Mouse (Mus musculus) intestine, postnatal 0 days (tissue): ENCODE results near the gene Serpinc1. TPM values are rescaled to one million over a fixed set of nuclear protein-coding genes. Genes with fewer than 3 reads are reported as not detected.
A peak's percentile ranks its signal among the peaks of the same experiment; 100 is the strongest.

Source experiments
- ATAC-seq: fragments of 200-750 bp; cut with Nextera tagmentation; 2 replicates; pipeline ENCODE4 v1.8.0; 2017; ENCODE audit warnings: mild to moderate bottlenecking, moderate TSS enrichment, moderate library complexity
- H3K27ac ChIP-seq: fragments of 300-500 bp; sonication (generic); 2 replicates; pipeline ENCODE4 v1.5.1; 2014; ENCODE audit warnings: mild to moderate bottlenecking, low read depth, low read length, moderate library complexity
- H3K27me3 ChIP-seq: fragments of 300-500 bp; sonication (generic); replicated peaks from 2 replicates; pipeline ENCODE4 v1.6.1; 2014; ENCODE audit warnings: low read length, mixed read lengths; ENCODE audit not compliant: control insufficient read depth, insufficient read depth
- H3K36me3 ChIP-seq: fragments of 300-500 bp; sonication (generic); 2 replicates; pipeline ENCODE4 v1.6.1; 2014; ENCODE audit warnings: mild to moderate bottlenecking, moderate library complexity; ENCODE audit not compliant: control insufficient read depth, insufficient read depth
- H3K4me1 ChIP-seq: fragments of 300-500 bp; sonication (generic); replicated peaks from 2 replicates; pipeline ENCODE4 v1.6.1; 2014; ENCODE audit warnings: antibody characterized with exemption, low read length, mixed read lengths; ENCODE audit not compliant: control insufficient read depth, insufficient read depth
- H3K4me2 ChIP-seq: fragments of 300-500 bp; sonication (generic); replicated peaks from 2 replicates; pipeline ENCODE4 v1.6.1; 2014; ENCODE audit warnings: low read depth, mild to moderate bottlenecking, moderate library complexity
- H3K4me3 ChIP-seq: fragments of 300-500 bp; sonication (generic); 2 replicates; pipeline ENCODE4 v1.5.1; 2014; ENCODE audit warnings: low read depth, low read length
- H3K9ac ChIP-seq: fragments of 300-500 bp; sonication (generic); 2 replicates; pipeline ENCODE4 v1.6.1; 2014; ENCODE audit warnings: mild to moderate bottlenecking, low read depth, low read length
- H3K9me3 ChIP-seq: fragments of 300-500 bp; sonication (generic); 2 replicates; pipeline ENCODE4 v1.6.1; 2016; ENCODE audit warnings: mixed run types; ENCODE audit not compliant: control insufficient read depth
- CTCF ChIP-seq: sonication (generic); IDR thresholded peaks from 2 replicates; pipeline ENCODE4 v1.5.1; 2016; ENCODE audit warnings: low read depth, mild to moderate bottlenecking, control low read depth, antibody characterized with exemption, moderate library complexity
- WGBS: fragments of 180-500 bp; shearing (Covaris S2); extraction: QIAGEN DNeasy Blood & Tissue Kit; methylation state at CpG from one replicate; pipeline ENCODE4 v1.1.7; 2014; 5-methylcytosine and 5-hydroxymethylcytosine counted together
- polyA plus RNA-seq: library from polyadenylated mRNA; unstranded; fragments of >200 nt; fragmentation: Nextera tagmentation; extraction: Ambion mirVana; gene quantifications from 2 replicates; pipeline ENCODE4 v1.2.1, GENCODE M21; 2015

The Serpinc1 gene
- polyA plus RNA-seq, 1 experiment from 2014 or later: 1.1 TPM

DNA sequence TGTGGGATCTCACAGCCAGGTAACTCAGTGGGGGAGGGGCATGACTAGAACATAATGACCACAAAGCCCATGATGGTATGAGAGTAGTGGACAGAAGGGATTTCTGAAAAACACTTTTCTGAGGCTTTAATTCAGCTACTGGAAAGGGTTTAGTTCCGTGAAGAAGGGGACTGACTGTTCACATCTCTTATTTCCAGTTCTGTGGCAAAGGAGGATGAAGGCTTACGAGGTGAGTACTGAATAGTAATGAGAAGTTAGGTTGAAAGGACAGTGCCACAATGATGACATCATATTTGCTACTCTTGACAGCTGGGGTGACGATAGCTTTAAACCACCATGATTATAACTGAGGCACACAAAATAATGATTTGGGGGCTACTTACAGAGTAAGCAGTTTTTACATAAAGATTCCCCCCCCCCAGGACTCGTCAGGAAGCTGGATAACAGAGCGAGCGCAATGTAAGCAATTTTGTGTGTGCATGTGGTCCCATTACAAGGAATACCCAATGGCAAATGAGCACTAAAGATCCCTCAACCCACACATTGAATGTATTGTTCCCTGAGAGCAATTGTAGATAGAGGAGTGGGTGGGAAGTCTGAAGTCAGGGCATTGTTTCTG is 57.5 kb downstream of the Serpinc1 start:
- H3K9ac ChIP-seq: peak overlapping the region; percentile 76
- H3K4me3 ChIP-seq: peak overlapping the region; percentile 90
- ATAC-seq: no peak
- H3K9me3 ChIP-seq: no peaks in the 10 kb centered on the region
- WGBS: under 1% methylated on average over 6 of the region's 6 CpGs
- H3K27ac ChIP-seq: peak overlapping the region; percentile 97
- H3K36me3 ChIP-seq: peaks cover 30% of the 10 kb centered on the region
- TF ChIP-seq CTCF: no peak
- no peaks in the 10 kb centered on the region for H3K4me1 ChIP-seq
- H3K4me2 ChIP-seq: peak overlapping the region; percentile 66
- no peaks in the 10 kb centered on the region for H3K27me3 ChIP-seq

DNA sequence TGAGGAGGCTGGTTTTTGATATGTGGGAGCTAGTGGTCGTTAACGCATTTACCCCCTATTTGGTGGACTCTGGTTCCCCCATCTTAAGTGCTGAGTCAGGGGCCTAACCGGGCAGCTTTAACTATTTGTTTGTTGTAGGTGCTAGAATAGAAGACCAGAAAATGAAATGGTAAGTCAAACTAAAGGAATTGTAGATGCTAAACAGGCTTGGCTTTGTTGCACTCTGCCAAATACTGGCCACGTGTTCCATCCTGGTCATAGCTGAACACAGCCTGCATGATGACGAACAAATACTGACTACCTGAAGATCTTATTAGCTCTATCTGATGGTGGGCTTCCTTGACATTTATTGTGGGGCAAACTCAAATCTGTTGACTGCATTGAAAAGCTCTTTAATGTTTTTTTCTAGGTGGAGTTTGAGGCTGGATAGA is 58.0 kb downstream of the Serpinc1 start:
- Histone ChIP-seq H3K27ac (0 out of 2 replicates have a peak overlapping the region, but pooled peaks have one; percentile 97), H3K4me1 (no peaks in the 10 kb centered on the region), H3K27me3 (no peaks in the 10 kb centered on the region), H3K4me3 (peak overlapping the region; percentile 90), H3K9ac (peak overlapping the region; percentile 76), H3K9me3 (no peaks in the 10 kb centered on the region), H3K4me2 (peak overlapping the region; percentile 66), H3K36me3 (peaks cover 30% of the 10 kb centered on the region)
- 1% methylated on average over 5 of the region's 5 CpGs for WGBS
- no peak for ATAC-seq
- no peak for TF ChIP-seq CTCF

DNA sequence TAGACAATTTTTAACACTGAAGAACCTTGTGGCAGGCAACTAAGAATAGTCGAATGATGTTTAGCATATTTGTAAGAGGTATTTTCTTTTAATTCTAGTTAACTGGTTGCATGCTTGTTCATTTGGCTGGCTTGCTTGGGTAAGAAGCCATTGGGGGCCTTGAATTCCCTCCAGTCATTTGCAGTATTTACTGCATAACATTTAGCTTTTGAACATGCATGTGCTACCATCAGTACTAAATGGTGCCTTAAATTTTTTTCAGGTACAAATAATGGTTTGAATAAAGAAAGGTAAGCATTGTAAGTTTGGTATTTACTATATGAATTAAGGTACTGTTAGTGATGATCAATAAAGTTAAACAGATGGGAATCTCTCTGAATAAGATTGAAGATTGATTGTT is 58.6 kb downstream of the Serpinc1 start:
- peaks cover 30% of the 10 kb centered on the region for H3K36me3 ChIP-seq
- H3K9ac ChIP-seq: no peak overlapping the region
- no peak overlapping the region for H3K27ac ChIP-seq
- WGBS: 0% methylated on average over 1 of the region's 1 CpGs
- H3K9me3 ChIP-seq: no peaks in the 10 kb centered on the region
- peak overlapping the region; percentile 66 for H3K4me2 ChIP-seq
- no peak for TF ChIP-seq CTCF
- no peak for ATAC-seq
- no peaks in the 10 kb centered on the region for H3K27me3 ChIP-seq
- H3K4me1 ChIP-seq: no peaks in the 10 kb centered on the region
- H3K4me3 ChIP-seq: peak overlapping the region; percentile 90

DNA sequence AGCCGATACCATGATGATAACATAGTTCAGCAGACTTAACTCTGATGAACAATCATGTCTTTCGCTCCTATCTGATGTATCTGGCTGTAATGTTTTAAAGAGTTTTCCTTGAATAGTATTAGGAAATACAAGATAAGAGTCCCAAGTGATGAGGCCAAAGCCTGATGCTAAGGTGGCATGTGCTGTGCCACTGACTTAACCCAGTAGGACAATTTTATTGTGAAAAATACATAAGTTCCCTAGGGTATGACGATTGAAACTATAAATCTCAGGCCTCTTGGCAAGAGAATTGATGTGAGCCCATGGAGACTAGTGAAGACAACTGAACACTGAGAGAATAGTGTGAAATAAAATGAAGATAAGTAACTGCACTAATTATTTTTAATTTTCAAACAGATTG is 59.2 kb downstream of the Serpinc1 start:
- no peak overlapping the region for H3K27ac ChIP-seq
- H3K4me2 ChIP-seq: peak overlapping the region; percentile 66
- H3K27me3 ChIP-seq: no peaks in the 10 kb centered on the region
- H3K4me3 ChIP-seq: peak overlapping the region; percentile 0; the same call in 1 of the 2 replicates
- no peak for ATAC-seq
- H3K4me1 ChIP-seq: no peaks in the 10 kb centered on the region
- TF ChIP-seq CTCF: no peak
- peaks cover 25% of the 10 kb centered on the region for H3K36me3 ChIP-seq
- WGBS: 18% methylated on average over 3 of the region's 3 CpGs
- H3K9me3 ChIP-seq: no peaks in the 10 kb centered on the region
- H3K9ac ChIP-seq: no peak overlapping the region

DNA sequence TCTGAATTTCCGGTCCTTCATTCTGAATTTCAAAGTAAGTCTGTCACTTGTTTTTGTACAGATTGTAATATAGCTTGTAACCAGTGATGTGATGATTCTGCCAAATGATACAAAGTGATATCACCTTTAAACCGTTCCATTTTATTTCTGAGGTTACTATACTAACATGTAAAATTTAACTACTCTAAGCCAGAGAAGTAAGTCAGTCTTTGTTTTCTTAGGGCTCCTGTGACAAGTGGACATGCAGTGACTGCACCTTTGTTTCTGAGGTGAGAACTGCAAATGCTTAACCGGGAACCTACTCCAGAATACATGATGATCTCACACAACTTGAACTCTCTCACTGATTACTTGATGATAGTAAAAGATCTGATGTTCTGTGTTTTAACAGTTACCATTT is 59.6 kb downstream of the Serpinc1 start:
- WGBS: 32% methylated on average over 3 of the region's 3 CpGs
- no peaks in the 10 kb centered on the region for H3K4me1 ChIP-seq

DNA sequence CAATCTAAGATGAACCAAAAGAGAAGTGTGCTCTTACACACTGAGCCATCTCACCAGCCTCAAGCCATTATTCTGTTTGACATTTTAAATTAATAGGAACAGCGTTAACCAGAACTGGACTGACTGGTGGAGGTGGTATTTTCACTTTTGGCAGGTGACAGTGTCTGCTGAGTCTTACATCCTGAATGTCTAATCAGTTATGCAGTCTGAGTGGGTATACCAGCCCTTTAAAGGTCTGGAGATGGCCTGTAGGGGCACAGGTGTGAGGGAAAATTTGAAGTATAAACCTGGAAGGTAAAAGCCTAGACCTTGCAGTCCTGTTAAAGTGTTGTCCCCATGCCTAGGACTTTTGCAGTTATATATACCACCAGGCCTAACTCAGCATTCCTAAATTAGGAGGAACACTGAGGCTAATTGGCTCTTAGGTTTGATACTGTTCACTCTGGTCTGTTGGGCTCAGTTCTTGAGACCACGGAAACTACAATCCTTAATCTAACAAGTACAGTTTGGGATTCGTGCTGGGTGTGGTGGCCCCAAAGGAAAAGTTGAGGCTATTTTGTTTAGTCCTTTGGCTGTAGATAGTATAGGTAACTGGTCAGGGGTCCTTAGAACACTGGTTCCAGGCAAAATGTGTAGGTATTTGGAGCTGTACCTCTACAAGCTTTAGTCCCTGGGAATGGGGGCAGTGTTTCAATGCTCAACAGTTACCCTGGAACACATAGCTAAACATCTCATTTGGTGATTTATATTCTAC is 60.8 kb downstream of the Serpinc1 start:
- H3K4me3 ChIP-seq: no peak overlapping the region
- no peak overlapping the region for H3K9ac ChIP-seq
- WGBS: 19% methylated on average over 3 of the region's 3 CpGs
- no peak overlapping the region for H3K4me2 ChIP-seq
- H3K36me3 ChIP-seq: peaks cover 25% of the 10 kb centered on the region
- H3K27ac ChIP-seq: peak overlapping the region; percentile 35; the same call in 1 of the 2 replicates
- H3K27me3 ChIP-seq: no peaks in the 10 kb centered on the region
- TF ChIP-seq CTCF: no peak
- H3K9me3 ChIP-seq: no peaks in the 10 kb centered on the region
- no peak for ATAC-seq
- H3K4me1 ChIP-seq: no peaks in the 10 kb centered on the region

More for the DNA sequence above, 59.6 kb downstream of the Serpinc1 start:
- peak overlapping the region; percentile 4; the same call in 1 of the 2 replicates for H3K4me2 ChIP-seq
- no peak for TF ChIP-seq CTCF
- H3K4me3 ChIP-seq: no peak overlapping the region
- H3K9me3 ChIP-seq: no peaks in the 10 kb centered on the region
- H3K27ac ChIP-seq: no peak overlapping the region
- H3K9ac ChIP-seq: no peak overlapping the region
- H3K27me3 ChIP-seq: no peaks in the 10 kb centered on the region
- peaks cover 25% of the 10 kb centered on the region for H3K36me3 ChIP-seq
- ATAC-seq: no peak
